Mouse (Mus musculus) MEL (cell line): ENCODE results near the gene Cyp2g1. TPM values are rescaled to one million over a fixed set of nuclear protein-coding genes. Genes with fewer than 3 reads are reported as not detected.
"Not testable (repeated sequence)": the region's sequence is repeated elsewhere in the genome, so short reads cannot be mapped to it uniquely, and the experiment has no call there.

ENCODE experiments used
- DNase-seq: peaks from one replicate; pipeline ENCODE4 v3.0.0; 2011; ENCODE audit warnings: low read depth, low spot score
- H3K27ac ChIP-seq: 2 replicates; pipeline ENCODE4 v1.5.1; 2012; ENCODE audit warnings: low read depth, mild to moderate bottlenecking, control low read depth, low read length, moderate library complexity; ENCODE audit not compliant: control insufficient read depth
- H3K27me3 ChIP-seq, 2 experiments: fragments of 150-350 bp in 1 of 2; sonication (generic) in 1 of 2; 2 replicates each; pipeline ENCODE4 v1.6.1; 2012; ENCODE audit warnings: low read length in 2 of 2, mild to moderate bottlenecking in 2 of 2, improper control_type of control experiment in 1 of 2, moderate library complexity in 1 of 2; ENCODE audit not compliant: insufficient read depth in 2 of 2, control insufficient read depth in 1 of 2
- H3K36me3 ChIP-seq, 2 experiments: 2 replicates each; pipeline ENCODE4 v1.6.1; 2012 to 2014; ENCODE audit warnings: low read length in 2 of 2, improper control_type of control experiment in 1 of 2, inconsistent platforms in 1 of 2, mild to moderate bottlenecking in 1 of 2; ENCODE audit not compliant: insufficient read depth in 2 of 2, control insufficient read depth in 1 of 2
- H3K4me1 ChIP-seq, 2 experiments: fragments of 150-350 bp in 1 of 2; sonication (generic) in 1 of 2; 2 replicates each; pipeline ENCODE4 v1.6.1; 2012; ENCODE audit warnings: low read length in 2 of 2, improper control_type of control experiment in 1 of 2, mild to moderate bottlenecking in 1 of 2; ENCODE audit not compliant: insufficient read depth in 2 of 2, control insufficient read depth in 1 of 2
- H3K4me3 ChIP-seq, 2 experiments: fragments of 150-350 bp in 1 of 2; sonication (generic) in 1 of 2; 2 replicates each; pipeline ENCODE4 v1.5.1; 2012; ENCODE audit warnings: low read depth in 2 of 2, low read length in 2 of 2, mild to moderate bottlenecking in 2 of 2, moderate library complexity in 2 of 2, control low read depth in 1 of 2, improper control_type of control experiment in 1 of 2; ENCODE audit not compliant: control insufficient read depth in 1 of 2, insufficient read depth in 1 of 2
- H3K79me2 ChIP-seq: 2 replicates; pipeline ENCODE4 v1.6.1; 2012; ENCODE audit warnings: mild to moderate bottlenecking, low read length, moderate library complexity; ENCODE audit not compliant: control insufficient read depth, poor library complexity, insufficient read depth
- H3K9ac ChIP-seq: 2 replicates; pipeline ENCODE4 v1.6.1; 2012; ENCODE audit warnings: low read depth, mild to moderate bottlenecking, control low read depth, low read length, moderate library complexity; ENCODE audit not compliant: control insufficient read depth, poor library complexity, severe bottlenecking
- H3K9me3 ChIP-seq: fragments of 150-350 bp; sonication (generic); replicated peaks from 2 replicates; pipeline ENCODE4 v1.6.1; 2012; ENCODE audit warnings: mild to moderate bottlenecking, low read length, improper control_type of control experiment, moderate library complexity; ENCODE audit not compliant: insufficient read depth
- polyA plus RNA-seq, 2 experiments: library from polyadenylated mRNA; stranded (reverse) in 1 of 2; unstranded in 1 of 2; fragments of >175 nt in 1 of 2; fragments of >200 nt in 1 of 2; gene quantifications; 2 replicates each; pipeline versions ENCODE4 v1.2.1 to v1.2.4; 2012; ENCODE audit warnings: low replicate concordance in 2 of 2, low read depth in 1 of 2; ENCODE audit not compliant: insufficient read length in 2 of 2, insufficient read depth in 1 of 2, missing spikeins in 1 of 2
- total RNA-seq: library from RNA; depleted of rRNA; stranded (reverse); fragments of 300-350 nt; gene quantifications from 2 replicates; pipeline ENCODE4 v1.2.3, GENCODE M21; 2012; rRNA removed

Cyp2g1 gene
- total and polyA plus RNA-seq, 3 experiments, result not detected

GRCm38 (mm10) chr7:26850063-26850462 is 41.4 kb downstream of the Cyp2g1 start:
- not testable (repeated sequence) for H3K27ac ChIP-seq, DNase-seq, H3K9me3 ChIP-seq

More at GRCm38 (mm10) chr7:26850063-26850462, 41.4 kb downstream of the Cyp2g1 start:
- H3K9ac ChIP-seq, H3K4me1 ChIP-seq, H3K36me3 ChIP-seq, H3K27me3 ChIP-seq, H3K79me2 ChIP-seq, H3K4me3 ChIP-seq: not testable (repeated sequence)

Other genes starting within 250 kb of the Cyp2g1 start
- not detected in 2 replicates for gene Vmn1r185, start 190.4 kb upstream of the Cyp2g1 start, total RNA-seq
- gene Vmn1r185, start 190.4 kb upstream of the Cyp2g1 start, polyA plus RNA-seq, result not detected
- gene Cyp2b23, start 122.5 kb upstream of the Cyp2g1 start, total RNA-seq, result not detected in 2 replicates
- not detected for gene Cyp2b23, start 122.5 kb upstream of the Cyp2g1 start, polyA plus RNA-seq
- not detected in 2 replicates for gene Cyp2b19, start 51.8 kb upstream of the Cyp2g1 start, total RNA-seq
- not detected for gene Cyp2b19, start 51.8 kb upstream of the Cyp2g1 start, polyA plus RNA-seq
- gene Cyp2a5, start 26.4 kb downstream of the Cyp2g1 start, total RNA-seq, result not detected in 2 replicates
- not detected for gene Cyp2a5, start 26.4 kb downstream of the Cyp2g1 start, polyA plus RNA-seq
- not detected in 2 replicates for gene Cyp2a22, start 130.5 kb downstream of the Cyp2g1 start, total RNA-seq
- not detected for gene Cyp2a22, start 130.5 kb downstream of the Cyp2g1 start, polyA plus RNA-seq
- not detected in 2 replicates for gene Cyp2a12, start 220.2 kb downstream of the Cyp2g1 start, total RNA-seq
- gene Cyp2a12, start 220.2 kb downstream of the Cyp2g1 start, polyA plus RNA-seq, result not detected